Mouse (Mus musculus) kidney, embryonic 14.5 days (tissue): ENCODE results near the gene Cbx4. TPM values are rescaled to one million over a fixed set of nuclear protein-coding genes. Genes with fewer than 3 reads are reported as not detected.

Experiments used
- ATAC-seq: fragments of 200-750 bp; cut with Nextera tagmentation; 2 replicates; pipeline ENCODE4 v1.8.0; 2017; ENCODE audit warnings: moderate number of reproducible peaks, mild to moderate bottlenecking, moderate TSS enrichment, moderate library complexity; ENCODE audit not compliant: low FRiP score, low TSS enrichment
- H3K27ac ChIP-seq: fragments of 300-500 bp; sonication (generic); 2 replicates; pipeline ENCODE4 v1.5.1; 2014; ENCODE audit warnings: low read depth, mild to moderate bottlenecking, low read length, moderate library complexity, mixed read lengths
- H3K27me3 ChIP-seq: fragments of 300-500 bp; sonication (generic); 2 replicates; pipeline ENCODE4 v1.6.1; 2014; ENCODE audit warnings: mild to moderate bottlenecking, low read length; ENCODE audit not compliant: control insufficient read depth, insufficient read depth
- H3K36me3 ChIP-seq: fragments of 300-500 bp; sonication (generic); 2 replicates; pipeline ENCODE4 v1.6.1; 2014; ENCODE audit warnings: low read length, mixed read lengths; ENCODE audit not compliant: control insufficient read depth, insufficient read depth
- H3K4me1 ChIP-seq: fragments of 300-500 bp; sonication (generic); 2 replicates; pipeline ENCODE4 v1.6.1; 2014; ENCODE audit warnings: low read length, mixed read lengths; ENCODE audit not compliant: control insufficient read depth, insufficient read depth
- H3K4me2 ChIP-seq: fragments of 300-500 bp; sonication (generic); replicated peaks from 2 replicates; pipeline ENCODE4 v1.6.1; 2014; ENCODE audit warnings: low read depth, mild to moderate bottlenecking, low read length
- H3K4me3 ChIP-seq: fragments of 300-500 bp; sonication (generic); 2 replicates; pipeline ENCODE4 v1.5.1; 2014; ENCODE audit warnings: mild to moderate bottlenecking, low read length
- H3K9ac ChIP-seq: fragments of 300-500 bp; sonication (generic); 2 replicates; pipeline ENCODE4 v1.6.1; 2014; ENCODE audit warnings: low read depth, mild to moderate bottlenecking, low read length, moderate library complexity
- H3K9me3 ChIP-seq: fragments of 300-500 bp; sonication (generic); 2 replicates; pipeline ENCODE4 v1.6.1; 2016; ENCODE audit warnings: low read length; ENCODE audit not compliant: control insufficient read depth
- WGBS: fragments of 180-500 bp; shearing (Covaris S2); extraction: QIAGEN DNeasy Blood & Tissue Kit; methylation state at CpG from one replicate; pipeline ENCODE4 v1.1.7; 2014; 5-methylcytosine and 5-hydroxymethylcytosine counted together
- polyA plus RNA-seq: library from polyadenylated mRNA; unstranded; fragments of >200 nt; fragmentation: Nextera tagmentation; extraction: Ambion mirVana; gene quantifications from 2 replicates; pipeline ENCODE4 v1.2.1, GENCODE M21; 2014

Gene Cbx4
- polyA plus RNA-seq, 1 experiment from 2014 or later = 8.3 TPM

DNA sequence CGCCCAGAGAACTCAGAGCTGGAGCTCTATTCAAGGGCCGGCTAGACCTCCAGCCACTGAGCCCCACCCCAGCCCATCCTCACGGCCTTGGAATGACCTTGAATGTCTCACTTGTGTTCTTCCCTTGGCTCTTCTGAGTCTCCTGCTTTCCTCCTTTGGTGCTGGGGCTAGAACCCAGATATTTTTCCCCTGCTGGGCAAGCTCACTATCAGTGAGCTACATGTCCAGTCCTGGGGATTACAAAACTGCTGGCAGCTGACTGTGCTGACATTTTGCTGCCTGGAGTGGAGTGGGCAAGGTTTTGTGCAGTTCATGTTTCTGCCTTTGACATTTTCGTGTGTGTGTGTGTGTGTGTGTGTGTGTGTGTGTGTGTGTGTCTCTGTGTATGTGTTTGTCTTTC, 31.0 kb upstream of the Cbx4 start:
- no peak overlapping the region for H3K4me2 ChIP-seq
- 59% methylated on average over 4 of the region's 4 CpGs for WGBS

DNA sequence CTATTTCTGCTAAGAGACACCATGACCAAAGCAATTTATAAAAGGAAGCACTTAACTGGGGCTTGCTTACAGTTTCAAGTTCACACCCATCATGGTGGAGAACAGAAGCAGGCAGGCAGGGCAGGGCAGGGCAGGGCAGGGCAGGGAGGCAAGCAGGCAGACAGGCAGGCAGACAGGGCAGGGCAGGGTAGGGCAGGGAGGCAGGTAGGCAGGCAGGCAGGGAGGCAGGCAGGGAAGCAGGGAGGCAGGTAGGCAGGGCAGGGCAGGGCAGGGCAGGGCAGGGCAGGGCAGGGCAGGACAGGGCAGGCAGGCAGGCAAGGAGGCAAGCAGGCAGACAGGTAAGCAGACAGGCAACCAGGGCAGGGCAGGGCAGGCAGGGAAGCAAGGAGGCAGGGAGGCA, 26.7 kb upstream of the Cbx4 start:
- ATAC-seq = no peak
- Histone ChIP-seq H3K4me2 (no peak overlapping the region), H3K27me3 (no peaks in the 10 kb centered on the region), H3K9me3 (no peaks in the 10 kb centered on the region), H3K4me1 (no peaks in the 10 kb centered on the region), H3K36me3 (no peaks in the 10 kb centered on the region), H3K27ac (no peak overlapping the region), H3K9ac (no peak overlapping the region), H3K4me3 (no peak overlapping the region)

More for the DNA sequence above, 31.0 kb upstream of the Cbx4 start:
- no peak overlapping the region for H3K9ac ChIP-seq
- no peaks in the 10 kb centered on the region for H3K36me3 ChIP-seq
- no peaks in the 10 kb centered on the region for H3K4me1 ChIP-seq
- H3K27me3 ChIP-seq = no peaks in the 10 kb centered on the region
- no peak overlapping the region for H3K4me3 ChIP-seq
- no peak for ATAC-seq
- H3K9me3 ChIP-seq = no peaks in the 10 kb centered on the region
- H3K27ac ChIP-seq = no peak overlapping the region

DNA sequence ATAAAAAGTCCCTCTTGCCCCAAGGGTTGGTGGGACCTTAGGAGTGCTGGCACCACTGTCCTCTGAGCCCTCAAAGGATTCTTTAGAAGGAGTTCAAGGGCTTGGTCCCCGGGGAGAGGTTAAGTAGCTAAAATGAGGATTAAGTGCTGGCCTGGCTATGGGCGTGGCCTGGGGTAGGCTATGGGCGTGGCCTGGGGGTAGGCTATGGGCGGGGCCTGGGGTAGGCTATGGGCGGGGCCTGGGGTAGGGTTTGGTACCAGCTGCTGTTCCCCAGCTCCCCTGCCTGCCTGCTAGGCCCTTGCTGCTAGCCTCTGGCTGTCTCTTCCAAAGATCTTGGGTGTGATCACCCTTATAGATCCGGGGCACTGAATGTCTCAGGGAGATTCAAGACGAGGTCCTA, 25.3 kb upstream of the Cbx4 start:
- H3K27me3 ChIP-seq = no peaks in the 10 kb centered on the region
- H3K4me1 ChIP-seq = no peaks in the 10 kb centered on the region
- H3K9me3 ChIP-seq = no peaks in the 10 kb centered on the region
- H3K36me3 ChIP-seq = no peaks in the 10 kb centered on the region
- 15% methylated on average over 7 of the region's 7 CpGs for WGBS
- no peak overlapping the region for H3K4me2 ChIP-seq
- ATAC-seq = no peak
- no peak overlapping the region for H3K9ac ChIP-seq
- H3K27ac ChIP-seq = no peak overlapping the region
- no peak overlapping the region for H3K4me3 ChIP-seq

DNA sequence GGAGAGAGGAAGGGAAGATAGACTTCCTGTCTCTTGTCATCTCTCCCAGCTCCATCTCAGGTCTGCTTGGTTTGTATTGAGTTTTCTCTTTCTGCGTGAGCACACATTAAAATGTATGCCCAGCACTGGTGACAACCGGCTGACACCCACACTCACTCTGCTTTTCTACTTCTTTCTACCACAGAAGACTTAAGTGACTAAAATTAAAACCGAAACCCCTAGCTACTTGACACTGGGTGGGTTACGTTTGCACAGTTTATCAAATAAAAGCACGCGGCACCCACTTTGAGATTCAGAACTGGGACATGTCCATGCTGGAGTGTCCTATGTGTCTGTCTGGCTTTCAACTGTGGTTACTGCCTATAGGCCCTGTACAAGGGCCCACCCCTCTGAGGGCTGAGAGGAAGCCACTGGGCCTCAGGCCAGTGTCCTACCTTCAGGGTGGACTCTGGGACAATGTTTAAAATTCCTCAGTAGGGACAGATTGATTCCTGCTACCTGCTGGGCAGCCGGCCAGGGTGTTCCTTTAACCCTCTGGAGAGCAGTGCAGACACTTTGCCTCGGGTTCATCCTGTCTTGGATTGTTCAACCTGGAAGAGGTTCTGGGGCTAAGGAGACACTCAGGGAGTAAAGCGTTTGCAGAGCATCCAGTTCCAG, 23.5 kb upstream of the Cbx4 start:
- 77% methylated on average over 9 of the region's 9 CpGs for WGBS

DNA sequence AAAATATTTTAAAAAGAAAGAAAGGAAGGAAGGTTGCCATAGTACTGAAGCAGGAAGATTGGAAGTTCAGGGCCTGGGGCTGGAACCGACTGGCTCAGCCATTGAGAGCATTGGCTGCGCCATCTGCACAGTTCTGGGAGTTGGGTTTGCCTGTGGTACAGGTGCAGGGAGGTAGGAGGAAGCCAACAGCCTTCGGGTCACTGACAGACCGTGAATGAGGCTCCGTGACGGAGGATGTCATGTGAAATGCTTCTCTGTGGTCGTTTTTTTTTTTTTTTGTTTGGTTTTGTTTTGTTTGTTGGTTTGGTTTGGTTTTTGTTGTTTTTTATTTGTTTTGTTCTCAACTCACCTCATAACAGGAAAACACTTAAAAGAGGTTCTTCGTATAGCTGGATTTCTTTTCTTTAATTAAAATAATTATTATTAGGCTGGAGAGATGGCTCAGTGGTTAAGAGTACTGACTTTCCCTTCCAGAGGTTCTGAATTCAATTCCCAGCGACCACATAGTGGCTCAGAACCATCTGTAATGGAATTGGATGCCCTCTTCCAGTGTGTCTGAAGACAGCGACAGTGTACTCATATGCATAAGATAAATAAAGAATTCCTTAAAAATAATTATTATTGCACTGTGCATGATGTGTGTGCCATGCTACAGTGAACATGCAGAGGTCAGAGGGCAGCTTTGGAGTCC, 22.7 kb upstream of the Cbx4 start:
- H3K9ac ChIP-seq = no peak overlapping the region
- no peak overlapping the region for H3K27ac ChIP-seq
- no peaks in the 10 kb centered on the region for H3K36me3 ChIP-seq
- no peak for ATAC-seq
- no peaks in the 10 kb centered on the region for H3K4me1 ChIP-seq
- H3K9me3 ChIP-seq = no peaks in the 10 kb centered on the region
- no peak overlapping the region for H3K4me3 ChIP-seq
- no peaks in the 10 kb centered on the region for H3K27me3 ChIP-seq
- 77% methylated on average over 10 of the region's 10 CpGs for WGBS
- no peak overlapping the region for H3K4me2 ChIP-seq

More for the DNA sequence above, 23.5 kb upstream of the Cbx4 start:
- Histone ChIP-seq H3K27ac (no peak overlapping the region), H3K9me3 (no peaks in the 10 kb centered on the region), H3K9ac (no peak overlapping the region), H3K36me3 (no peaks in the 10 kb centered on the region), H3K27me3 (no peaks in the 10 kb centered on the region), H3K4me2 (no peak overlapping the region), H3K4me3 (no peak overlapping the region), H3K4me1 (no peaks in the 10 kb centered on the region)
- no peak for ATAC-seq

DNA sequence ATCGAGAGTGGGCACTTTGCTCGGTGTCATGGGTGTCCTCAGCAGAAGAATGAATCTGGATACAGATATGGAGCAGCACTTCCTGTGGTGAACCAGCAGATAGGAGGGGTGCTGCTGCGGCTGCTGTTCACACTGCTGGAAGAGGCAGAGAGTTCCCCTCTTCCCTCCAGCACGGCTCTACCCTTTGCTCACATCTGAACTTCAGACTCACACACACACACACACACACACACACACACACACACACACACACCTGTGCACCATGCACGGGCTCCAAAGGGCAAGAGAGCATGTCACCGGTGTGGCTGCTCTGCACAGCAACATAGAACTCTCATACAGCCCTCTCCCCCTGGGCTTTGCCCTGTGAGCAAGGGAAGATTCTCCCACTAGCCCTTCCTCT, 20.3 kb upstream of the Cbx4 start:
- WGBS = 55% methylated on average over 6 of the region's 6 CpGs
- Histone ChIP-seq H3K4me1 (no peaks in the 10 kb centered on the region), H3K27ac (no peak overlapping the region), H3K4me2 (no peak overlapping the region), H3K4me3 (no peak overlapping the region), H3K9ac (no peak overlapping the region), H3K36me3 (no peaks in the 10 kb centered on the region), H3K9me3 (no peaks in the 10 kb centered on the region), H3K27me3 (no peaks in the 10 kb centered on the region)
- no peak for ATAC-seq

DNA sequence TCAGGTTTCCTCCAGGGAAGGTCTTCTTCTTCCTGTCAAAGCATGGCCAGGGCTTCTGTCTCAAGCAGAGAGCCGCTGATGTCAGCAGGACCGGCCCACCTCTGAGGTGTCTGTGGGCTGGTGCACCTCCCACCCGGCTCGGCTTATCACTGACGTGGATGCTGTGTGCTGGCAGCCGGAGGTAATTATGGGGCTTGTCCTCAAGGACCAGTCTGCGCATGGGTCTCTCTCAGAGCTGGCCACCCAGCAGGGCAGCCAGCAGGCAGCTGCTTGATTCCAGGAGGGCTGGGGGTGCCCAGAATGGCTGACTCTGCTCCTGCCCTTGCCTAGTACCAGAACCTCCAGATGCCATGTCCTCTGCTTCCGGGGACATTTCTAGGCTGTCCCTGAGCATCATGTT, 19.7 kb upstream of the Cbx4 start:
- no peaks in the 10 kb centered on the region for H3K9me3 ChIP-seq
- H3K4me3 ChIP-seq = no peak overlapping the region
- H3K36me3 ChIP-seq = no peaks in the 10 kb centered on the region
- peak; percentile 29; the same call in 1 of the 2 replicates for ATAC-seq
- no peak overlapping the region for H3K27ac ChIP-seq
- no peaks in the 10 kb centered on the region for H3K27me3 ChIP-seq
- 40% methylated on average over 8 of the region's 8 CpGs for WGBS
- H3K4me1 ChIP-seq = no peaks in the 10 kb centered on the region
- H3K4me2 ChIP-seq = no peak overlapping the region
- H3K9ac ChIP-seq = no peak overlapping the region

DNA sequence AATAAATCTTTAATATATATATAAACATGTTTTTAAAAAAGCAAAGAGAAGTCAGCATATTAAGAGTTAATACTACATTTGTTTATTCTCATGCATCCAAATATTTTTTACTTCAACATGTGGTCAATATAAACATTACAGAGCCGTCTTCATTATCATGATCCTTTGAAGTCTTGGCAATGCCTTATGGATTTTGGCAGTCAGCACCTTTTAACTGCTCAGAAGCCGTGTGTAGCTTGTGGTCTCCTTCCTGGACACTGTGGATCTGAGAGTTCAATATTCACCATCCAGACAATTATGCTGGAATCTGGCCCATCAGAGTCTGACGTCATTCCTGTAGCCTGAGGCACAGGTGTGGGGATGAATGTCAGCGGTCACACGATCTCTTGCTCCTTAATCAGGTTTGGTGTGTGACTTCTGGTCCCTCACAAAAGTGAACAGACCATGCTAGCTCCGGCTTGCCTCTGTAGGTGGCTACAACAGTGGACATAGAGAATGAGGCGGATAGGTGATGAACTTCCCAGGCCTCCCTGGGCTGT, 19.1 kb upstream of the Cbx4 start:
- H3K4me2 ChIP-seq = no peak overlapping the region

DNA sequence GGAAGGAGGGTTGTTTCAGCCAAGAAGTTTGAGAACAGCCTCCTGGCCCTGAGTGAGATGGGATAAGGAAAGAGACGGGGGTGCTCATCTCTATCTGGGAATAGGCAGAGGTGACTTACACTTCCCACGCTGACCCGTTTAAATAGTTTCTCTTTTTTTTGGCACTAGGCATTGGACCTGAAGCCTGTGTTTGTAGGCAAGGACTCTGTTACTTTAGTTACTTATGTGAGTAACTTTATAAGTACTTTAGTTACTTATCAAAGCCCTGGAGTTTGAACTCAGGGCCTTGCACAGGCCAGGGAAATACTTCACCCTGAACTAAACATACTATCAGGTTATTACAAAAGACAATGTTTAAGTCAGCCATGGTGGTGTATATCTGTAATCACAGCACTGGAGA, 18.0 kb upstream of the Cbx4 start:
- H3K27me3 ChIP-seq = no peaks in the 10 kb centered on the region
- H3K36me3 ChIP-seq = no peaks in the 10 kb centered on the region
- no peak overlapping the region for H3K27ac ChIP-seq
- H3K9ac ChIP-seq = no peak overlapping the region
- H3K4me1 ChIP-seq = no peaks in the 10 kb centered on the region
- no peaks in the 10 kb centered on the region for H3K9me3 ChIP-seq
- ATAC-seq = no peak
- no peak overlapping the region for H3K4me3 ChIP-seq
- 86% methylated on average over 3 of the region's 3 CpGs for WGBS
- no peak overlapping the region for H3K4me2 ChIP-seq

More for the DNA sequence above, 19.1 kb upstream of the Cbx4 start:
- Histone ChIP-seq H3K27me3 (no peaks in the 10 kb centered on the region), H3K4me1 (no peaks in the 10 kb centered on the region), H3K36me3 (no peaks in the 10 kb centered on the region), H3K27ac (no peak overlapping the region), H3K4me3 (no peak overlapping the region), H3K9me3 (no peaks in the 10 kb centered on the region), H3K9ac (no peak overlapping the region)
- whole genome bisulfite sequencing = 71% methylated on average over 7 of the region's 7 CpGs
- ATAC-seq = no peak
